Mouse (Mus musculus) hindbrain, postnatal 0 days (tissue): ENCODE measurements around the gene Gm10300. TPM values are rescaled to one million over a fixed set of nuclear protein-coding genes. Genes with fewer than 3 reads are reported as not detected.

Source experiments
- ATAC-seq: fragments of 200-750 bp; cut with Nextera tagmentation; 2 replicates; pipeline ENCODE4 v1.8.0; 2017; ENCODE audit warnings: mild to moderate bottlenecking, moderate TSS enrichment, moderate library complexity
- DNase-seq: peaks from one replicate; pipeline ENCODE4 v3.0.0-alpha.2; 2015; ENCODE audit warnings: low spot score
- H3K27ac ChIP-seq: fragments of 300-500 bp; sonication (generic); 2 replicates; pipeline ENCODE4 v1.5.1; 2014; ENCODE audit warnings: mild to moderate bottlenecking
- H3K27me3 ChIP-seq: fragments of 300-500 bp; sonication (generic); 2 replicates; pipeline ENCODE4 v1.6.1; 2014; ENCODE audit warnings: low read length, mixed read lengths; ENCODE audit not compliant: insufficient read depth
- H3K36me3 ChIP-seq: fragments of 300-500 bp; sonication (generic); 2 replicates; pipeline ENCODE4 v1.6.1; 2014; ENCODE audit warnings: low read length, mixed read lengths; ENCODE audit not compliant: insufficient read depth
- H3K4me1 ChIP-seq: fragments of 300-500 bp; sonication (generic); 2 replicates; pipeline ENCODE4 v1.6.1; 2014; ENCODE audit warnings: antibody characterized with exemption, low read length, mixed read lengths; ENCODE audit not compliant: insufficient read depth
- H3K4me2 ChIP-seq: fragments of 300-500 bp; sonication (generic); 2 replicates; pipeline ENCODE4 v1.6.1; 2014; ENCODE audit warnings: low read depth, mild to moderate bottlenecking, low read length, moderate library complexity, mixed read lengths
- H3K4me3 ChIP-seq: fragments of 300-500 bp; sonication (generic); 2 replicates; pipeline ENCODE4 v1.5.1; 2014; ENCODE audit warnings: low read length
- H3K9ac ChIP-seq: fragments of 300-500 bp; sonication (generic); replicated peaks from 2 replicates; pipeline ENCODE4 v1.6.1; 2014; ENCODE audit warnings: mild to moderate bottlenecking, low read length, moderate library complexity, mixed read lengths
- H3K9me3 ChIP-seq: fragments of 300-500 bp; sonication (generic); 2 replicates; pipeline ENCODE4 v1.6.1; 2016; ENCODE audit warnings: low read length, mixed read lengths
- CTCF ChIP-seq: IDR thresholded peaks from 2 replicates; pipeline ENCODE4 v1.5.1; 2016; ENCODE audit warnings: antibody characterized with exemption, control low read depth, low read depth
- WGBS: fragments of 180-500 bp; shearing (Covaris S2); extraction: QIAGEN DNeasy Blood & Tissue Kit; methylation state at CpG from one replicate; pipeline ENCODE4 v1.1.7; 2014; 5-methylcytosine and 5-hydroxymethylcytosine counted together
- polyA plus RNA-seq: library from polyadenylated mRNA; unstranded; fragments of >200 nt; fragmentation: Nextera tagmentation; extraction: Ambion mirVana; gene quantifications from 2 replicates; pipeline ENCODE4 v1.2.1, GENCODE M21; 2015
- total RNA-seq: library from RNA; depleted of rRNA; stranded (reverse); fragments of >200 nt; gene quantifications from 2 replicates; pipeline ENCODE4 v1.2.3, GENCODE M21; 2014

The Gm10300 gene
- total and polyA plus RNA-seq, 2 experiments from 2014 or later = not detected

DNA sequence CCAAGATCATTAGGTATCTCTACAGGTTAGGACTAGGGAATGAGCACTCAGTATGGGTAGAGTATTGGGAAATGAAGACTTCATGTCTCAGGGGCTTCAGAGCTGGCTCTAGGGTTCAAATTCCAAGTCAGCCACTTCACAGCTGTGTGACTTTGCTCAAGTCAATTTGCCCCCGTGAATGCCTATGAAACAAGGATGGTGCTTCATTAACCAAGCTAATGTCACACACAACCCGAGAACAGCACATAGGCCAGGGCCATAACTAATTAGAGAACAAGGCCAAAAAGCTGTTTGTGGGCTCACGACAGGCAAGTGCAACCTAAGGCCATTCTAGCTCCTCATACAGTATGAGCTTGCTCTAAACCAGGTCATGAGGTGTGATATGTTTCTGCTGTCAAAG is 2.3 kb upstream of the Gm10300 start:
- Histone ChIP-seq H3K36me3 (no peaks in the 10 kb centered on the region), H3K27me3 (peaks cover 4% of the 10 kb centered on the region; the same call in 1 of the 2 replicates), H3K4me1 (peaks cover 10% of the 10 kb centered on the region; the same call in 1 of the 2 replicates), H3K4me2 (no peak overlapping the region), H3K9me3 (no peaks in the 10 kb centered on the region), H3K4me3 (no peak overlapping the region), H3K27ac (no peak overlapping the region), H3K9ac (no peak overlapping the region)
- TF ChIP-seq CTCF = no peak
- ATAC-seq (no peak), DNase-seq (no peak)
- WGBS = 61% methylated on average over 3 of the region's 3 CpGs

- Histone ChIP-seq H3K27ac (no peak overlapping the region), H3K9me3 (no peaks in the 10 kb centered on the region), H3K36me3 (no peaks in the 10 kb centered on the region), H3K9ac (no peak overlapping the region), H3K27me3 (peaks cover 4% of the 10 kb centered on the region; the same call in 1 of the 2 replicates), H3K4me1 (peaks cover 10% of the 10 kb centered on the region; the same call in 1 of the 2 replicates), H3K4me3 (no peak overlapping the region), H3K4me2 (no peak overlapping the region)
- DNase-seq (no peak), ATAC-seq (no peak)
- TF ChIP-seq CTCF = no peak
- 71% methylated on average over 6 of the region's 6 CpGs for WGBS
These were observed 1.6 kb upstream of the Gm10300 start for GRCm38 (mm10) chr4:132072946-132073345.

- ATAC-seq (peak; percentile 93), DNase-seq (peak; percentile 87)
- H3K4me2 ChIP-seq = peak within 1 kb of the TSS; percentile 100
- WGBS = 2% methylated on average over 44 of the region's 47 CpGs
- H3K27me3 ChIP-seq = peaks cover 4% of the 10 kb centered on the region; the same call in 1 of the 2 replicates
- H3K36me3 ChIP-seq = no peaks in the 10 kb centered on the region
- H3K27ac ChIP-seq = no peak within 1 kb of the TSS
- H3K9ac ChIP-seq = peak within 1 kb of the TSS; percentile 63
- no peaks in the 10 kb centered on the region for H3K9me3 ChIP-seq
- H3K4me3 ChIP-seq = peak within 1 kb of the TSS; percentile 73
- peaks cover 10% of the 10 kb centered on the region; the same call in 1 of the 2 replicates for H3K4me1 ChIP-seq
- TF ChIP-seq CTCF = no peak
These were observed 654 bp downstream of the Gm10300 start, which contains the start of gene Epb41 for GRCm38 (mm10) chr4:132074933-132075769. TSS of gene Epb41 (minus strand) at chr4:132075321.

- TF ChIP-seq CTCF = no peak
- DNase-seq = no peak
- Histone ChIP-seq H3K9me3 (no peaks in the 10 kb centered on the region), H3K4me2 (peak overlapping the region; percentile 100), H3K27me3 (peaks cover 4% of the 10 kb centered on the region; the same call in 1 of the 2 replicates), H3K9ac (no peak overlapping the region), H3K27ac (no peak overlapping the region), H3K36me3 (no peaks in the 10 kb centered on the region), H3K4me3 (peak overlapping the region; percentile 73; the same call in 1 of the 2 replicates), H3K4me1 (peaks cover 10% of the 10 kb centered on the region; the same call in 1 of the 2 replicates)
- 43% methylated on average over 1 of the region's 1 CpGs for WGBS
- no peak for ATAC-seq
These were observed 1.3 kb downstream of the Gm10300 start for GRCm38 (mm10) chr4:132075796-132076195.

GRCm38 (mm10) chr4:132076480-132077405 is 2.2 kb downstream of the Gm10300 start:
- Histone ChIP-seq H3K27ac (no peak overlapping the region), H3K4me3 (no peak overlapping the region), H3K27me3 (peaks cover 4% of the 10 kb centered on the region; the same call in 1 of the 2 replicates), H3K4me2 (no peak overlapping the region), H3K36me3 (no peaks in the 10 kb centered on the region), H3K4me1 (peaks cover 10% of the 10 kb centered on the region; the same call in 1 of the 2 replicates), H3K9ac (no peak overlapping the region), H3K9me3 (no peaks in the 10 kb centered on the region)
- TF ChIP-seq CTCF = no peak
- no peak for ATAC-seq
- no peak for DNase-seq
- WGBS = 34% methylated on average over 20 of the region's 20 CpGs

DNA sequence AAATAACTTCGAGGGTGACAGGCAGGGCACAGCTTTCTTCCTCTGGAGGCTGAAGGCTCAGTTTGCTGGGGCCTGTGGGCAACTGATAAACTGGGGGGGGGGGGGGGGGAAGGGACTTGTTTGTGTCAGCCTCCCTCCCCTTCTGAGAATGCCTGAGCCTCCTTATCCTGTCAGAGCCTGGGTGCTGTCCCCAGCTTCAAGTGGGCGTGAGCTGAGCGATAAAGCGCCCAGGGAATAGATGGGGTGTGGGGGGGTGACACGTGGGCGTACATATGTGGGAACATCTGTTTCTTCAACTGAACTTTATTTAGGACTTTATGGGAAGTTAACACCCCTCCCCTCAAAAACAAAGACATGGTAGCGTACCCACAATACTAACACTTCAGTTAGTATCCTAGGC is 2.9 kb downstream of the Gm10300 start:
- Histone ChIP-seq H3K9ac (no peak overlapping the region), H3K27ac (no peak overlapping the region), H3K4me1 (peaks cover 10% of the 10 kb centered on the region; the same call in 1 of the 2 replicates), H3K27me3 (peaks cover 4% of the 10 kb centered on the region; the same call in 1 of the 2 replicates), H3K9me3 (no peaks in the 10 kb centered on the region), H3K4me2 (no peak overlapping the region), H3K36me3 (no peaks in the 10 kb centered on the region), H3K4me3 (no peak overlapping the region)
- 74% methylated on average over 7 of the region's 7 CpGs for WGBS
- DNase-seq = no peak
- TF ChIP-seq CTCF = no peak
- ATAC-seq = no peak
